Mouse (Mus musculus) neural tube, embryonic 13.5 days (tissue): ENCODE measurements around the gene Clca1. TPM values are rescaled to one million over a fixed set of nuclear protein-coding genes. Genes with fewer than 3 reads are reported as not detected.

Source experiments
- ATAC-seq: fragments of 200-750 bp; cut with Nextera tagmentation; 2 replicates; pipeline ENCODE4 v1.8.0; 2017; ENCODE audit warnings: low read depth, mild to moderate bottlenecking, moderate TSS enrichment, moderate library complexity
- H3K27ac ChIP-seq: fragments of 300-500 bp; sonication (generic); replicated peaks from 2 replicates; pipeline ENCODE4 v1.5.1; 2015; ENCODE audit warnings: moderate library complexity, mild to moderate bottlenecking, inconsistent platforms
- H3K27me3 ChIP-seq: fragments of 300-500 bp; sonication (generic); 2 replicates; pipeline ENCODE4 v1.6.1; 2015; ENCODE audit warnings: mild to moderate bottlenecking, inconsistent platforms
- H3K36me3 ChIP-seq: fragments of 300-500 bp; sonication (generic); 2 replicates; pipeline ENCODE4 v1.6.1; 2015; ENCODE audit warnings: mild to moderate bottlenecking, inconsistent platforms
- H3K4me1 ChIP-seq: fragments of 300-500 bp; sonication (generic); replicated peaks from 2 replicates; pipeline ENCODE4 v1.6.1; 2015; ENCODE audit warnings: inconsistent platforms
- H3K4me2 ChIP-seq: fragments of 300-500 bp; sonication (generic); 2 replicates; pipeline ENCODE4 v1.6.1; 2015; ENCODE audit warnings: inconsistent platforms, mild to moderate bottlenecking, moderate library complexity
- H3K4me3 ChIP-seq: fragments of 300-500 bp; sonication (generic); 2 replicates; pipeline ENCODE4 v1.5.1; 2015; ENCODE audit warnings: mild to moderate bottlenecking, inconsistent platforms
- H3K9ac ChIP-seq: fragments of 300-500 bp; sonication (generic); 2 replicates; pipeline ENCODE4 v1.6.1; 2015; ENCODE audit warnings: moderate library complexity, mild to moderate bottlenecking, inconsistent platforms
- H3K9me3 ChIP-seq: fragments of 300-500 bp; sonication (generic); 2 replicates; pipeline ENCODE4 v1.6.1; 2016; ENCODE audit warnings: inconsistent platforms
- WGBS: fragments of 180-500 bp; shearing (Covaris S2); methylation state at CpG from one replicate; pipeline ENCODE4 v1.1.7; 2015; 5-methylcytosine and 5-hydroxymethylcytosine counted together
- polyA plus RNA-seq: library from polyadenylated mRNA; unstranded; fragments of >200 nt; fragmentation: Nextera tagmentation; extraction: Ambion mirVana; gene quantifications from 2 replicates; pipeline ENCODE4 v1.2.1, GENCODE M21; 2015

Gene Clca1
- polyA plus RNA-seq, 1 experiment from 2014 or later, result not detected

DNA sequence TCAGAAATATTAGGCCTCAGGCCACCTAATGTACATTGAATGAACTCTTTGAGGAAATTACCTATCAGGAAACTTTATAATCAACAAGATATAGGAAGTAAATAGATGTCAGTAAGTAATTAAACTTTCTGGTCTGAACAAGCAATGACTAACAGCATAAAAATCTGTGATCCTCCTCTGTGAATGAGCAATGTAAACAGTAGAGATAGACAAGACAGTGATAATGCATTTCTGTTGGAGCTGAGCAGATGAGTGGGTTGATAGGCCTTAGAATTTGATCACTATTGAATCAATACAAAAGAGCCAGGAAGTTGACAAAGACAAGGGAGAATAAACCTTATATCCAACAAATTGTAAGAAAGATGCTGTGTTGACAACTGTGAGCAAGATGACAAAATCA, 40.0 kb downstream of the Clca1 start:
- no peaks in the 10 kb centered on the region for H3K4me1 ChIP-seq
- H3K27ac ChIP-seq, result no peak overlapping the region
- H3K36me3 ChIP-seq, result no peaks in the 10 kb centered on the region
- no peak for ATAC-seq
- H3K9me3 ChIP-seq, result no peaks in the 10 kb centered on the region
- H3K9ac ChIP-seq, result no peak overlapping the region
- H3K4me2 ChIP-seq, result no peak overlapping the region
- H3K4me3 ChIP-seq, result no peak overlapping the region
- no peaks in the 10 kb centered on the region for H3K27me3 ChIP-seq

DNA sequence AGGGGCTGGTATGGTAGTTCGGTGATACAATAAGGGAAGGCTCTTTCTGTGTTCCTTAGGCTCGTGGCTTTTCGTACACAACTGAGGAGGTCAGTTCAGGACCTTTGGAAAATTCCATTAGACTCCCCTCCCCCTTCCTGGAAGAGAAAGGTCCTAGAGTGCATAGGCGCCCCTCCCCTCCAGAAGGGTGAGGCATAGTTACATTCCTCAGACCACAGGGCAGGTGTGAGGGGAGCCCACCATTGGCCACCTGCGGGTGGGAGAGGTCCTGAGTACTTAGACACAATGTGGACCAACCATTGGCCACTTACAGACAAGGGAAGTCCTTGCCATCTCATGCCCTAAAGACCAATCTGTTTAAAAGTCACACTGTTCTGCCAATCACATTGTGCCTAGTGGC, 46.7 kb downstream of the Clca1 start:
- ATAC-seq, result no peak
- H3K4me1 ChIP-seq, result no peaks in the 10 kb centered on the region
- H3K4me2 ChIP-seq, result no peak overlapping the region
- no peak overlapping the region for H3K4me3 ChIP-seq
- H3K27ac ChIP-seq, result no peak overlapping the region
- WGBS, result 83% methylated on average over 5 of the region's 5 CpGs
- H3K9me3 ChIP-seq, result no peaks in the 10 kb centered on the region
- no peaks in the 10 kb centered on the region for H3K36me3 ChIP-seq
- H3K9ac ChIP-seq, result no peak overlapping the region
- no peaks in the 10 kb centered on the region for H3K27me3 ChIP-seq

DNA sequence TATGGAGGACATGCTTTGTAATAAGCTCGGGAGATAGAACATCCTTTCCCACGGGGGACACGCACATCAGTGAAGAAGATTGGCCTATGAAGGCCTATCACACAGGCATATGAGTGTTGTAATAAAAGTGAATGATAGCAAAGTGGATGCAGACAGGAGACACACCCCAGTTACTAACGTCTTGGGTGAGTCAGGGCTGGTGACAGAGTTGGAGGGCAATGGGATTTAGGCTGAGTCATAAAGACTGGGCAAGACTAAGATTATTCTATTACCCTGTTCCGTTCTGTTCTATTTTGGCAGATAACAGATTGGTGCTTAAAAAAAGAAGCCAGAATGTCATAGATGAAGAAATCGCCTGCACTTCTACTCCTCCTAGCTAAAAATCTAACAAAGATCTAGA, 52.0 kb downstream of the Clca1 start:
- no peak overlapping the region for H3K9ac ChIP-seq
- WGBS, result 89% methylated on average over 6 of the region's 6 CpGs

DNA sequence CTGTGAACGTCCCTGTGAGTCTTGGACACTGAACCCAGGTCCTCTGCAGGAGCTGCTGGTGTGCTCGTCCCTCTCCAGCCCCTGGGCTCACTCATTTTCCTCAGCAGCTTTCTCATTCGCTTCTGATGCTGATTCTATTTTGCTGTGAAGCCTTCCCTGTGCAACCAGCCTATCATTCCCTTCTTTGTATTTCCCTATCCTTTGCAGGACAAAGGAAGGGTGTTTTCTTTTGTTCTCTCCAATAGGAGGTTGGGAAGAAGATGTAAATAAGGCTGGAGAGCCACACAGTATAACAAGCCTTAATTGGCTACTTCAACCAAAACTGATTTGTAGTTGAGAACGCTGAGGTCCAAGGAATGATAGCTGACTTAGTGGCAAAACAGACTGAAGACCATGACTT, 54.9 kb downstream of the Clca1 start:
- no peak for ATAC-seq
- Histone ChIP-seq H3K27ac (no peak overlapping the region), H3K36me3 (no peaks in the 10 kb centered on the region), H3K4me2 (no peak overlapping the region), H3K9me3 (no peaks in the 10 kb centered on the region), H3K4me3 (no peak overlapping the region), H3K27me3 (no peaks in the 10 kb centered on the region), H3K4me1 (no peaks in the 10 kb centered on the region), H3K9ac (no peak overlapping the region)
- WGBS, result 20% methylated on average over 4 of the region's 4 CpGs

More for the DNA sequence above, 52.0 kb downstream of the Clca1 start:
- Histone ChIP-seq H3K9me3 (no peaks in the 10 kb centered on the region), H3K4me3 (no peak overlapping the region), H3K36me3 (no peaks in the 10 kb centered on the region), H3K4me2 (no peak overlapping the region), H3K27me3 (no peaks in the 10 kb centered on the region), H3K27ac (no peak overlapping the region), H3K4me1 (no peaks in the 10 kb centered on the region)
- no peak for ATAC-seq

DNA sequence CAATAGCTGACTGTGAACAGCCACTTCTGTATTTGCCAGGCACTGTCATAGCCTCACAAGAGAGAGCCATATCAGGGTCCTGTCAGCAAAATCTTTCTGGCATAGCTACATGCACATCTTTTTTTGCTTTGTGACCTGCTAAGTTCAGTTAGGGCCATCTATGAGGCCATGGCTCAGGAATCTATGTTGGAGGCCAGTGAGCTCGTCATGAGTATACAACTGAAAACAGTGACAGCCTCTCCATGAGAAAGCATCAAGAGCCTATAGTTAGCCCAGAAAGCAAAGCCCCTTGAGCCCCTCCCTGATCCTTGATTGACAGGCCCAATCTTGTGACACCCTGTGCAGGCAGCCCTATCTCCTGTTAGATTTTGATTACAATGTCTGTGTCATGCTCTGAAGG, 56.5 kb downstream of the Clca1 start:
- 84% methylated on average over 1 of the region's 1 CpGs for WGBS
- H3K4me2 ChIP-seq, result no peak overlapping the region
- no peaks in the 10 kb centered on the region for H3K4me1 ChIP-seq
- H3K27me3 ChIP-seq, result no peaks in the 10 kb centered on the region
- no peak overlapping the region for H3K9ac ChIP-seq
- ATAC-seq, result no peak
- no peaks in the 10 kb centered on the region for H3K36me3 ChIP-seq
- H3K27ac ChIP-seq, result no peak overlapping the region
- H3K4me3 ChIP-seq, result no peak overlapping the region
- no peaks in the 10 kb centered on the region for H3K9me3 ChIP-seq

DNA sequence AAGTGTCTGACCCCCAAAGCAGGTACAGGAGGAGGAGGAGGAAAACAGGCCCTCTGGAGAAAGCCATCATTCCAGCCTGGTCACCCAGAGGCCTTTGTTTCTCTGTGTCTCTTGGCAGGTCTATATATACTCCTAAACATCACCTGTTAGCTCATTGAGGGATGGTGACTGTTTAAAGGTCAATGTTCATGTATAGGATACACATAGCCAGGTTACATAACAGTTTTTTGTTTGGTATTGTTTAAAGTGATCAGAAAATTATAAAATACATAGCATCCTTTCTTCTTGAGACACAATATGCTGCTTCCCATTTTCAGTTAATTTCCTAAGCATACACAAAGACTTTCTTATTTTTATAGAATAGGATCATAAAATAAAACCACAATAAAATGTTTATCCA, 57.6 kb downstream of the Clca1 start, which contains the start of gene Clca4a:
Clca4a (minus strand) TSS at position 101 of the 400 bp plus-strand sequence.
- ATAC-seq, result no peak

DNA sequence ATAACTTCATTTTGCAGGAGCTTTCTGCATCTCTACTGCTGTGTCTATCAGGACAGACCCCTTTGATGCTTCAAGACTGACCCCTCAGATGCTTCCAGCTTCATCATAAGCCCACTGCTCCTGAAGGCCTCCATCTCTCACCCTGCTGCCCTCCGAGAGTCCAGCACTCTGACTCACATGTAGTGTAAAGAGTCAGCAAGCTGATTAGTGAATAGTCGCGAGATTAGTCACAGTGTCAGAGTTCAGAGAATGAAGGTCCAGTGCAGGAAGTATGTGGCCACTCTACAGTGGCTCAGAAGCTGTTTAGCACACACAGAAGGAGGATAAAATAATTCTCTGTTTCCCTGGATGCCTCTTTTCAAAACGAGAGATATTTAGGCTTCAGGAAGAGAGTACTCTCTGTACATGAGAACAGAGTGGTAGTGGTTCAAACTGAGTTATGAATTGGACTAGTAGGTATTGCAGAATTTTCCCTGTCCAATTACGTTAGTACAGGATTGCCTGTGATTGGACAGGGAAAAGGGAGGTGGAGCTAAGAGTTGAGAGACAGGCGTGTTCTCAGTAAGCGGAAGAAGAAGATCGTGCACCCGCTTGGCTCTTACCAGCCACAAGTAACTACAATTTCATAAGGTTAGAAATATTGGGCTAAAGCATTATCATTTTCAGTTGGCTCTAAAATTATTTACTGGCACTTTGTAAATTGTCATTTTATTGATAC, 60.9 kb downstream of the Clca1 start:
- no peak overlapping the region for H3K9ac ChIP-seq
- H3K4me3 ChIP-seq, result no peak overlapping the region
- no peaks in the 10 kb centered on the region for H3K4me1 ChIP-seq
- no peak overlapping the region for H3K4me2 ChIP-seq
- no peaks in the 10 kb centered on the region for H3K9me3 ChIP-seq
- ATAC-seq, result no peak
- WGBS, result 79% methylated on average over 9 of the region's 9 CpGs
- no peaks in the 10 kb centered on the region for H3K36me3 ChIP-seq
- H3K27me3 ChIP-seq, result no peaks in the 10 kb centered on the region
- H3K27ac ChIP-seq, result no peak overlapping the region

More for the DNA sequence above, 57.6 kb downstream of the Clca1 start, which contains the start of gene Clca4a:
- H3K27ac ChIP-seq, result no peak within 1 kb of the TSS
- no peak within 1 kb of the TSS for H3K9ac ChIP-seq
- no peaks in the 10 kb centered on the region for H3K27me3 ChIP-seq
- no peak within 1 kb of the TSS for H3K4me2 ChIP-seq
- no peaks in the 10 kb centered on the region for H3K4me1 ChIP-seq
- no peaks in the 10 kb centered on the region for H3K36me3 ChIP-seq
- no peak within 1 kb of the TSS for H3K4me3 ChIP-seq
- no peaks in the 10 kb centered on the region for H3K9me3 ChIP-seq

DNA sequence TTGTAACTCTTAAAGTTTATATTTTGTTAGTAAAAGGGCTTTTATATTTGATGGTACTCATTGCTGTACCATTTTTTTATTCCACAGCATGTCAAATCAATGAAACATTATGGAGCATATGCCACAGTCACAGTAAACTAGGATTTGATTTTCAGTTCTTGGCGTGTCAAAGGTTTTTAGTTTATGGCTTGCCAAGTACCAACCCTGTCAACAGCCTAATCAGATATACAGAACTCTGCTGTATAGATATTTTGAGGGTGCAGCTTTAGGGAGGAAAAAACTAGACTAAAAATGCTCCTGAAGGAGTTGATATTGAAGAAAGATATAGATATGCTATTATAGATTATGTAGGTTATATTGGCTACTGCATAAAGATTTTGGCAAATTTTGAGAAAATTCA, 62.8 kb downstream of the Clca1 start:
- Histone ChIP-seq H3K4me3 (no peak overlapping the region), H3K4me1 (no peaks in the 10 kb centered on the region), H3K27me3 (no peaks in the 10 kb centered on the region), H3K27ac (no peak overlapping the region), H3K9ac (no peak overlapping the region), H3K36me3 (no peaks in the 10 kb centered on the region), H3K4me2 (no peak overlapping the region), H3K9me3 (no peaks in the 10 kb centered on the region)
- WGBS, result 89% methylated on average over 1 of the region's 1 CpGs
- ATAC-seq, result no peak

DNA sequence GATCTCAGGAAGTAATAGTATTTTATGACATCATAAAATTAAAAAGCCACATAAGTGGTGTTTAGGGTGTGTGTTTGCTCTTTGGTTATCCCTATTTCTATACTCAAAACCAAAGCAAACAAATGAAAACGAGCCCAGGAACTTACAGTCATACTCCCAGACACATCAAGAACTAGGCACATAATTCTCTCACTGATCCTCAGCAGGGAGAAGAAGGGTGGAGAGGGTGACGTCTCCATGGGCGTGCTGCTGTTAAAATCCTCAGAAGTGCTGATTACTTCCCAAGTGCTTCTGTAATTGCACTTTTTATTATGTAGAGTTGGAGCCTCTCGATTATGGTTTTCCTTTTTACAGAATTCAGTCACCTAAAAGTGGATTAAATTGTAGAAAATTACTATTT, 66.5 kb downstream of the Clca1 start:
- no peaks in the 10 kb centered on the region for H3K36me3 ChIP-seq
- H3K4me1 ChIP-seq, result no peaks in the 10 kb centered on the region
- H3K9ac ChIP-seq, result no peak overlapping the region
- WGBS, result 36% methylated on average over 4 of the region's 4 CpGs
- no peak overlapping the region for H3K27ac ChIP-seq
- H3K4me2 ChIP-seq, result no peak overlapping the region
- ATAC-seq, result no peak
- H3K4me3 ChIP-seq, result no peak overlapping the region
- H3K27me3 ChIP-seq, result no peaks in the 10 kb centered on the region
- H3K9me3 ChIP-seq, result no peaks in the 10 kb centered on the region

Other genes starting within 250 kb of the Clca1 start
- 0.06 TPM in 1 of 2 replicates, not detected in the other for gene Clca3a2, start 213.3 kb downstream of the Clca1 start, polyA plus RNA-seq
- not detected in 2 replicates for gene Clca3b, start 183.4 kb downstream of the Clca1 start, polyA plus RNA-seq
- not detected in 2 replicates for gene Clca4b, start 100.2 kb downstream of the Clca1 start, polyA plus RNA-seq
- not detected in 2 replicates for gene Clca4a, start 57.7 kb downstream of the Clca1 start, polyA plus RNA-seq
- gene Clca2, start 66.7 kb upstream of the Clca1 start, polyA plus RNA-seq, result 0.10 and 0.11 TPM in 2 replicates
- 11.8 and 16.7 TPM in 2 replicates for gene Odf2l, start 85.8 kb upstream of the Clca1 start, polyA plus RNA-seq